Mouse (Mus musculus): ENCODE results near the gene Mrps34. TPM values are rescaled to one million over a fixed set of nuclear protein-coding genes. Genes with fewer than 3 reads are reported as not detected.
A peak's percentile ranks its signal among the peaks of the same experiment; 100 is the strongest.

The Mrps34 gene
- polyA plus RNA-seq, 1 experiment, result 100 TPM

DNA sequence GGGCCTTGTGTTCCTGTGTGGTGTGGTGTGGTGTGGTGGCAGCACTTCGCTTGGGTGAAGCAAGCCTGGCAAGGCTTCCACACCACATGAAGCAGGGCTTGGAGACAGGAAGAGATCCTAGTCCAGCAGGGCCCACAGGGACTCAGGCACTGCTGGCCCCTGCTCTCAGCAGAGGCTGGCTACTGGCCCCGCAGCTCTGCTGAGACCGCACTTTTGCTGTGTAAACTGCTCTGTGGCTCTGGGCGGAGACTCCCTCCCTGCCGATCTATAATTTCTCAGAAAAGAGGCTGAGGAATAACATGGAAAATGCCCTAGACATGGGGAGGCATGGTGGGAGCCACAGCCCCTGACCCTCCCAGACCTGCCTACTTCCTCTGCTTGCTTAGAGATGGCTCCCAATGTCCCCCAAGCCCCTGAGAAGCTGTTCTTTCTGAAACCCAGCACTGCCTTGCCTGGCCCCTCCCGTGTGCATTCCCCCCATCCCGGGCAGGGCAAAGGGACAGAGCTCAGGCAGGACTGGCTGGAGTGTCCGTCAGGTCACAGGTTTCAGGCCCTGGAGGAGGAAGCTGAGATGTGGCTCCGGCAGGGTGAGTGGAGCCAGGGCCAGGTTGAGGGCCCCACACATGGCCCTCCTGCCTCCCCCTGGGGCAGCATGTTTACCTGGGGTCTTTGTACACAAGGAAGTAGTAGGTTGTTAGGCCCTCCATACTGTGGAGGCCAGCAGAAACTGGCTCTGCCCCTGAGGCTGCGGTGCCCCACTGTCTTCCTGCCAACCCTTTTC, 17.4 kb upstream of the Mrps34 start:
- TF ChIP-seq CTCF (IDR thresholded peaks at IDR 0.05; ENCODE audit: insufficient read depth, low read length) (no peak), POLR2A (IDR thresholded peaks at IDR 0.05; ENCODE audit: borderline replicate concordance, extremely low read depth, low read depth, low read length) (no peak)

GRCm38 (mm10) chr17:24878117-24878397, 16.9 kb upstream of the Mrps34 start:
- Histone ChIP-seq H3K4me1 (ENCODE audit: control insufficient read depth, insufficient read depth, low read length) (0 out of 2 replicates have a peak, but pooled peaks cover 2% of the 10 kb centered on the region), H3K4me3 (replicated peaks; ENCODE audit: extremely low read depth, low read depth, low read length) (no peak overlapping the region)
- 32% methylated on average over 5 of the region's 5 CpGs for WGBS
- DNase-seq, result peak; percentile 42
- no peak for TF ChIP-seq CTCF (IDR thresholded peaks at IDR 0.05; ENCODE audit: insufficient read depth, low read length)
- no peak for TF ChIP-seq POLR2A (IDR thresholded peaks at IDR 0.05; ENCODE audit: borderline replicate concordance, extremely low read depth, low read depth, low read length)

More for the DNA sequence above, 17.4 kb upstream of the Mrps34 start:
- no peak for DNase-seq
- H3K4me1 ChIP-seq (ENCODE audit: control insufficient read depth, insufficient read depth, low read length), result 0 out of 2 replicates have a peak, but pooled peaks cover 2% of the 10 kb centered on the region
- no peak overlapping the region for H3K4me3 ChIP-seq (replicated peaks; ENCODE audit: extremely low read depth, low read depth, low read length)
- 44% methylated on average over 10 of the region's 10 CpGs for WGBS

GRCm38 (mm10) chr17:24878531-24878930, 16.4 kb upstream of the Mrps34 start:
- TF ChIP-seq POLR2A (IDR thresholded peaks at IDR 0.05; ENCODE audit: borderline replicate concordance, extremely low read depth, low read depth, low read length) (no peak), CTCF (IDR thresholded peaks at IDR 0.05; ENCODE audit: insufficient read depth, low read length) (no peak)
- 69% methylated on average over 8 of the region's 8 CpGs for WGBS
- Histone ChIP-seq H3K4me1 (ENCODE audit: control insufficient read depth, insufficient read depth, low read length) (0 out of 2 replicates have a peak, but pooled peaks cover 2% of the 10 kb centered on the region), H3K4me3 (replicated peaks; ENCODE audit: extremely low read depth, low read depth, low read length) (no peak overlapping the region)
- no peak for DNase-seq

- TF ChIP-seq CTCF (IDR thresholded peaks at IDR 0.05; ENCODE audit: insufficient read depth, low read length), result peak; percentile 61
- no peak for TF ChIP-seq POLR2A (IDR thresholded peaks at IDR 0.05; ENCODE audit: borderline replicate concordance, extremely low read depth, low read depth, low read length)
- H3K4me3 ChIP-seq (replicated peaks; ENCODE audit: extremely low read depth, low read depth, low read length), result no peak overlapping the region
- H3K4me1 ChIP-seq (ENCODE audit: control insufficient read depth, insufficient read depth, low read length), result peaks cover 6% of the 10 kb centered on the region; the same call in 1 of the 2 replicates
- 45% methylated on average over 7 of the region's 7 CpGs for WGBS
- no peak for DNase-seq
Measured at GRCm38 (mm10) chr17:24881738-24882440, 13.0 kb upstream of the Mrps34 start.

DNA sequence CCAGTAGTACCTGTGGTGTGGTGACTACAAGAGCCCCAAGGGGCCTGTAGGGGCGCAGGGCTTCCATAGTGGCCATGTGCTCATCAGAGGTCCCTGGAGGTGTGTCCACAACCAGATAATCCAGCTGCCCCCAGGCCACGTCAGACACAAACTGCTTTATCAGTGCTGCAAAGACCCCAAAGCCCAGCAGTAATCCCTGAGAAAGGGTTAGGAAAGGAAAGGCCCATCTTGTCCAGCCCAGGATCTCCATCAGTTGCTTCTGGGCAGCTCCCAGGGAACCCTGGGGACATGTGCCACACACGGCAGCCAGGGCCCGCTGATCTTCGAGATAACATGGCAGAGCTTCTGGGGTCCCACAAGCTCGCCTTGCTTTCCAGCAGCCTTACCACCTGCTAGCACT, 10.5 kb upstream of the Mrps34 start:
- WGBS, result 80% methylated on average over 6 of the region's 6 CpGs
- Histone ChIP-seq H3K4me3 (replicated peaks; ENCODE audit: extremely low read depth, low read depth, low read length) (no peak overlapping the region), H3K4me1 (ENCODE audit: control insufficient read depth, insufficient read depth, low read length) (peaks cover 9% of the 10 kb centered on the region; the same call in 1 of the 2 replicates)
- no peak for TF ChIP-seq CTCF (IDR thresholded peaks at IDR 0.05; ENCODE audit: insufficient read depth, low read length)
- DNase-seq, result no peak

- Histone ChIP-seq H3K4me1 (ENCODE audit: control insufficient read depth, insufficient read depth, low read length) (peaks cover 9% of the 10 kb centered on the region; the same call in 1 of the 2 replicates), H3K4me3 (replicated peaks; ENCODE audit: extremely low read depth, low read depth, low read length) (peak overlapping the region; percentile 99)
- WGBS, result 20% methylated on average over 22 of the region's 22 CpGs
- no peak for DNase-seq
- TF ChIP-seq POLR2A (IDR thresholded peaks at IDR 0.05; ENCODE audit: borderline replicate concordance, extremely low read depth, low read depth, low read length) (no peak), CTCF (IDR thresholded peaks at IDR 0.05; ENCODE audit: insufficient read depth, low read length) (no peak)
Measured at GRCm38 (mm10) chr17:24885356-24886133, 9.4 kb upstream of the Mrps34 start.

- WGBS, result under 1% methylated on average over 69 of the region's 69 CpGs
- peak; percentile 95 for DNase-seq
- Histone ChIP-seq H3K4me3 (replicated peaks; ENCODE audit: extremely low read depth, low read depth, low read length) (peak within 1 kb of the TSS; percentile 99), H3K4me1 (ENCODE audit: control insufficient read depth, insufficient read depth, low read length) (peaks cover 9% of the 10 kb centered on the region; the same call in 1 of the 2 replicates)
- TF ChIP-seq POLR2A (IDR thresholded peaks at IDR 0.05; ENCODE audit: borderline replicate concordance, extremely low read depth, low read depth, low read length) (peak; percentile 90), CTCF (IDR thresholded peaks at IDR 0.05; ENCODE audit: insufficient read depth, low read length) (no peak)
Measured at GRCm38 (mm10) chr17:24886134-24886931, 8.6 kb upstream of the Mrps34 start, which contains the start of the genes Nubp2 and Spsb3. Gene Nubp2, minus strand, starts transcription at chr17:24886349. Gene Spsb3, plus strand, starts transcription at chr17:24886643.

GRCm38 (mm10) chr17:24886932-24887271, 8.0 kb upstream of the Mrps34 start:
- H3K4me3 ChIP-seq (replicated peaks; ENCODE audit: extremely low read depth, low read depth, low read length), result peak overlapping the region; percentile 63
- DNase-seq, result no peak
- no peak for TF ChIP-seq CTCF (IDR thresholded peaks at IDR 0.05; ENCODE audit: insufficient read depth, low read length)
- no peak for TF ChIP-seq POLR2A (IDR thresholded peaks at IDR 0.05; ENCODE audit: borderline replicate concordance, extremely low read depth, low read depth, low read length)
- peaks cover 9% of the 10 kb centered on the region; the same call in 1 of the 2 replicates for H3K4me1 ChIP-seq (ENCODE audit: control insufficient read depth, insufficient read depth, low read length)
- whole genome bisulfite sequencing, result 1% methylated on average over 18 of the region's 18 CpGs
